Mouse (Mus musculus) spleen, adult 18-20 months (tissue): ENCODE measurements around the gene Ahcy.
"Not testable (repeated sequence)": the region's sequence is repeated elsewhere in the genome, so short reads cannot be mapped to it uniquely, and the experiment has no call there.

Experiments
- DNase-seq, 2 experiments: peaks; one replicate each; pipeline ENCODE4 v3.0.0; 2022; ENCODE audit warnings: mixed read lengths in 2 of 2

Gene Ahcy

DNA sequence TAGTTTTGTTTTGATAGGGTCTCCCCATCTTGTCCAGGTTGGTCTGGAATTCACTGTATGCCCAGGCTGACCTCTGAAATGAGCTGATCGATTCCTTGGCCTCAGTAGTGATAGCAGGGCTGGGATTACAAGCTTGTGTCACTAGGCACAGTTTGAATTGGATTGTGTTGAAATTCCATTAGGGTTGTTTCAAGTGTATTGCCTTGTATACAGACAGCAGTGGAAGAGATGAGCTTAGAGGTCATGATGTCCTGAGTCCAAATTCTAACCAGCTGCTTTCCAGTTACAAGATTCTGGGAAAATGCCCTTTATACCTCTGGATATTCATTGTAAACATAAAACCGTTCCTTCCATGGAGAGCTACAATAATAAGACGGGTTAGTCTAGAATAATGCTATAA, 950 bp downstream of the Ahcy start:
- DNase-seq, result no peak

GRCm38 (mm10) chr2:155072353-155073145, 1.7 kb downstream of the Ahcy start:
- DNase-seq, result no peak

GRCm38 (mm10) chr2:155071027-155071426, 3.3 kb downstream of the Ahcy start:
- no peak for DNase-seq

- no peak for DNase-seq
Measured at GRCm38 (mm10) chr2:155057361-155057760, 16.9 kb downstream of the Ahcy start.

- DNase-seq, result no peak
Measured at GRCm38 (mm10) chr2:155056076-155056578, 18.2 kb downstream of the Ahcy start.

- no peak for DNase-seq
Measured at GRCm38 (mm10) chr2:155054672-155055071, 19.6 kb downstream of the Ahcy start.

DNA sequence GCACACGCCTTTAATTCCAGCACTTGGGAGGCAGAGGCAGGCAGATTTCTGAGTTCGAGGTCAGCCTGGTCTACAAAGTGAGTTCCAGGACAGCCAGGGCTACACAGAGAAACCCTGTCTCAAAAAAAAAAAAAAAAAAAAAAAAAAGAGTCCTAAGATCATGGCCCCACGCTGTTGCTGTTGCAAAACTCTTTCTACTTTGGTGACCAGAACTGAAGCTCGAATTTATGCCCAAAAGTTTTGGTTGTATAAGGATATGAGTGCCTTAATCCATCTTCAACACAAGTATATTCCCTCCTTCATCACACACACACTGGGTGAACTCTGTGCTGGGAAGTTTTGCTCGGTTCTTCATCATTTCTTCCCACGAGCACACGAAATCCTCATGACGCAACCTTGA, 20.8 kb downstream of the Ahcy start:
- DNase-seq, result not testable (repeated sequence)

DNA sequence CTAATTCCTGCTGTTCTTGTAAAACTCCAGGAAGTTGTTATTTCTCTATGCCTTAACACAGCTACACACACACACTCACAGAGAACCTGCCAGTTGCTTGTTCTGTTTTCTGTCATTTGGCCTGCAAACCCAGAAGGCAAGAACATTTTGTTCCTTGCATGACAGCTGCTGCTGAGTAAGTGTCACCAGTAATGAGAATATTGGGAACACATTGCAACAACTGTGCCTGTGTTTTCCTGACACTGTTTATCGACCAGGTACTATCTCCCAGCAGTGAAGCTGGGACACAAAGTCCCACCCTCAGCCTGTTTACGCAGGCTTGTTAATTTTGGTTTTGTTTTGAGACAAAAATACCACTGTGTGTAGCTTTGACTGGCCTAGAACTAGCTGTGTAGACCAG, 21.6 kb downstream of the Ahcy start:
- no peak for DNase-seq

DNA sequence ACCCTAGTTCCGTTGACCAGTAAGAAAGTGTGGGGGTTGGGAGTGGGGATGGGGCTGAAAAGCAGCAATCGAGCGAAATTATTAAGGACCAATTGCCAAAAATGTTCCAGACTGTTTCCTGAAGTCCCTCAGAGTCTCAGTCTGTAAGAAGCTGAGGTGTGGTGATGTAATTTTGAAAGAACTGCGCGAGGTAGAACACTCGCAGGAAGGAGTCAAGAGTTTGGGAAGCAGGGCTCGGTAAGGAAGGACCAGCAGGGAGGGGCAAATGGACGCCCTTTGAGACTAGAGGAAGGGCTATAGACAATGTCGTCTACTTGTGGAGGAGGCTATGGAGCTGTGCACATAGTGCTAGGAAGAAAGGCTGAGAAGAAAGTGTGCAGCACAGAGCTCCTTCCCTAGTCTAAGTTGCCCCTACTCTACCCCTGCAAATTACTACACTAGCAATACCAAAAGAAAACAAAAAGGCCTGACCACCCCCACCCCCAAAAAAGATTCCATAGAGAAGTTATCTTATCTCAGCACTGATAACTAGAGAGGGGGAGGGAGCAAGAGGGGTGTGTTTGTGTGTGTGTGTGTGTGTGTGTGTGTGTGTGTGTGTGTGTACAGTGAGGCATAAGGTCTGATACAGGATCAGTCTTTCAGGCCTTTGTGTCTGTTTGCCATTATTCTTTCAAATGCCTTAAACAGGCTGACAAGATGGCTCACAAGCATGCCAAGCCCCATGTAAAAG, 22.5 kb downstream of the Ahcy start:
- no peak for DNase-seq

DNA sequence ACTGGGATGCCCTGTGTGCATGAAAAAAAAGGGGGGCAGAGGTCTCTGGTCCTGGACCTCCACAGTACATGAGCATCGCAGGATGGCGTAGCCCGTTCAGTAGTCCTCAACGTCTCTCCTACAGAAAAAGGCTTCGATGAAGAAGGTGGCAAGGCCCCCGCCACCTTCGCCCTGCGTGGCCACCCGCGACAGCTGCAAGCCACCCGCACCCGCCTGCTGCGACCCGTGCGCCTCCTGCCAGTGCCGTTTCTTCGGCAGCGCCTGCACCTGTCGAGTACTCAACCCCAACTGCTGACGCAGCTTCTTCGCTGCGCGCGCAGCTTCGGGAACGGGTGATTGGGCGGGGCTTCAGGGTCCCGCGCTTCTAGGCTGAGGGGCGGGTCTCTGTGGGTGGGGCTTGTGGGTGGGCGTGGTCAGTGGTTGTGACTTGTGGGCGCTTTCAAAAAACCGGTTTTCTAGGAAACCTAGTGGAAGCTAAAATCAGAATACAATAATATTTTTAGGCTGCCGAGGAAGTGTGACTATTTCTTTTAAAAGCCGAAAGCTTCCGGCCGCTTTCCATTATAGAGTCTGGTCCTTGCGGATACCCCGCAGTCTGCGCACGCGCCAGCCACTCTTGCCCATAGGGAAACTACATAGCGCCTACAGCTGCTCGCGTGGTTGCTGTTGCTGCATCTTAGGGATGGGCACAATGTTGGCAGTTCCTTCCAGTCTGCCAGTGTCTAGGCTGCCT, 23.6 kb downstream of the Ahcy start:
- peak; percentile 93 to 95 for DNase-seq

- DNase-seq, result no peak
Measured at GRCm38 (mm10) chr2:155050108-155050503, 24.2 kb downstream of the Ahcy start.

DNA sequence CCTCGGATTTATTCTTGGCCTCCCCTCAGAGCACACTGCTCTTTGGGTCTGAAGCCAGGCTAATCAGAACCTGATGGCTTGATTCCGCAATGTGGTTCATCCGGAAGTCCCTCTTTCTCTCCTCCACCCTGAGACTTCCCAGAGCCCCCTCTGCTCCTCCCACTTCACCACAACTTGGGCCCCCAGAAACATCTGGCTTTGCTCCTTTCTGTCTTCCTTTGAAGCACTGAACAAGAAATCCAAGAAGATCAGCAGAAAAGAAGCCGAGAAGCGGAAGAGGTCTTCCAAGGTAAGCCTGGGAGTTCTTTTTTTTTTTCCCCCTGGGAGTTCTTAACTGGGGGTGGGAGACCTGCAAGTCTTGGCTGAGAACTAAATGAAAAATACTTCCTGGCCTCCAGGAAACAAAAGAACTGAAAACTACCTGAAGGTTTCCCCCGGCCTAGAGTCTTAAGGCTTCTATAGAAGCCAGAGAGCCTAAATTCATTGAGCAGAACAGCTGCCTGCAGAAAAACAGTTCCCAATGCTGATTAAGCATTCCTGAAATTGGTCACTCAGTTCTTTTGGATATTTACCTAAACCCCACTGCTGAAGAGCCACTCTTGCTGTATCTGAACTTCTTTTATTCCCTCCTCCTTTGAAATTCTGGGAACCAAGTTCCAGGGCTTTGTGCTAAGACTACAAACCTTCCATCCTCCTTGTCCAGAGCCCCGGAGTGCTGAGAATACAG, 26.7 kb downstream of the Ahcy start:
- DNase-seq, result no peak

DNA sequence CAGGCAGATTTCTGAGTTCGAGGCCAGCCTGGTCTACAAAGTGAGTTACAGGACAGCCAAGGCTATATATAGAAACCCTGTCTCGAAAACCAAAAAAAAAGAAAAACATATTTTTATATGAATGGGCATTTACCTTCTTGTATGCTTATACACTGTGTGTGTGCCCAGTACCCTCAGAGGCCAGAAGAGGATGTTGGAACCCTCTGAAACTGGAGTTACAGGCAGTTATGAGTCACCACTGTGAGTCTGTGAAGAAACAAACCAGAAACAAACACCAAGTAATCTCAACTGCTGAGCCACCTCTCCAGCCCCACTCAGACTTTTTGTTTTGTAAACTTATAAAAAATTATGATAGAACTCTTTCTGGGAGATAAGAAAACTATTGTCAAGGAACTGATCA, 27.5 kb downstream of the Ahcy start:
- no peak for DNase-seq

DNA sequence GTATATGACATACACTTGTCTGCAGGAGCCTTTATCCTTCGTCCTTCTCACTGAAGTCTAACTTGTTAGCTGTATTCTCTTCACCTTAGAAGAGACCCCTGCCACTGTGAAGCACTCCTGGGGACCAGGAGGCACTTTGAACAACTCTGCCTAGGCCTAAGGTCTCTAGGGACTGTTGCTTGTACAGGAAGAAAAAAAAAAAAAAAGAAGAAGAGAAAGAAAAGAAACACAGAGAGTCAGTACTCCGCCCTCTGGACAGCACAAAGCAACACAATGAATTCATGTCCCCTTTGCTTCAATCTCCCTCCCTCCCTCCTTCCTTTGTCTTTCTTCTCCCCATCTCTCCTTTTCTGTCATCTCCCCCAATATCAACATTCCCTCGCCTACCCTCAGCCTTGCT, 29.2 kb downstream of the Ahcy start:
- DNase-seq, result no peak

DNA sequence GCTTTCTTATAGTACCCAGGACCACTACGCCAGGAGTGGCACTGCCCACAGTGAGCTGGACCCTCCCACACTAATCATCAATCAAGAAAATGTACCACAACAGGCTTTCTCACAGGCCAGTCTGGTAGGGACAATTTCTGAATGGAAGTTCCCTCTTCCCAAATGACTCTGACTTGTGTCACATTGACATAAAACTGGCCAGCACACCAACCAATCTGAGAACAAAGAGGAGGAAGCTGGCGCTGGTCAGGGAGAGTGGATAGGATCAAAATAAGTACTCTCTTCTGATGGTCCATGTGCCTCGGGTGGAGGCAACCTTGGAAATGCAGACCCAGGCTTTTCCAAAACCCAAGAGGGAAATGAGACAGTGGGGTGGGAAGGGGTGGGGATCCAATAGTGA, 29.8 kb downstream of the Ahcy start:
- DNase-seq, result no peak

GRCm38 (mm10) chr2:155039956-155040355, 34.3 kb downstream of the Ahcy start:
- no peak for DNase-seq

DNA sequence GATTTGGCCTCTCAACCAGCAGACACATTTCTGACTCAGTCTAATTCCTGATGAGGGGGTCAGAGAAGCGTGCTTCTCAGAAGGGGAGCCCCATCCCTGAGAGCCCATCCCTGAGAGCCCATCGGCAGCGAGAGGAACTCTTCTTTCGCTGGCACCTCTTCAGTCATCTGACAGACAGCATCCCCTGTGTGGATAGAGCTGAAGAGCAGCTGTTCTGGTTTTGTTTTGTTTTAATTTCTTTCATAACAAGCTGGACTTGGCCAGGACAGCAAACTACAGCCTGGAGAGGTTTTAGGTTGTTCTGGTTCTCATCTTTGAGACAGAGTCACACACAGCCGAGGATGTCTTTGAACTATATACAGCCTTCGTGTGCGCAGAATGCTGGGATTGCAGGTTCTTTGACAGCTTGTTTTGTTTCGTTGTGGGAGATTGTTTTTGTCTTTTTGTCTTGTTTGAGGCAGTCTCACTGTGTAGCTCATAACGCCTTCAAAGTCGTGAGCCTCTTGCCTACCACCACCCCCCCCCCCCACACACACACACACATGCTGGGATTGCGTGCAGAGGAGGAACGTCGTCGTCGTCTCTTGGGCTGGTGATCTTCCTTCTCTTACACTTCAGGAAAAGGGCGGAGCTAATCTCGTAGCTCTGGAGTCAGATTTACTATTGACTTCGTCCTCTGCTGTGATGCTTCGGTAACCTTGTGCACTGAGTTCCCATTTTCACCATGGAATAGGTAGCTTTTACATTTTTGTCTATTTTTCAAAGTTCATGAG, 41.2 kb downstream of the Ahcy start:
- DNase-seq, result no peak

- no peak for DNase-seq
Measured at GRCm38 (mm10) chr2:155030831-155031230, 43.5 kb downstream of the Ahcy start.

GRCm38 (mm10) chr2:155020247-155020826, 54.0 kb downstream of the Ahcy start:
- not testable (repeated sequence) for DNase-seq

- DNase-seq, result peak; percentile 60 to 82
Measured at GRCm38 (mm10) chr2:155019673-155020072, 54.6 kb downstream of the Ahcy start.
